Mouse (Mus musculus) retina, postnatal 7 days (tissue): ENCODE results near the gene Bsnd.

Experiments used
- DNase-seq: peaks from one replicate; pipeline ENCODE4 v3.0.0-alpha.2; 2012; ENCODE audit warnings: low read depth, low spot score

Bsnd gene

DNA sequence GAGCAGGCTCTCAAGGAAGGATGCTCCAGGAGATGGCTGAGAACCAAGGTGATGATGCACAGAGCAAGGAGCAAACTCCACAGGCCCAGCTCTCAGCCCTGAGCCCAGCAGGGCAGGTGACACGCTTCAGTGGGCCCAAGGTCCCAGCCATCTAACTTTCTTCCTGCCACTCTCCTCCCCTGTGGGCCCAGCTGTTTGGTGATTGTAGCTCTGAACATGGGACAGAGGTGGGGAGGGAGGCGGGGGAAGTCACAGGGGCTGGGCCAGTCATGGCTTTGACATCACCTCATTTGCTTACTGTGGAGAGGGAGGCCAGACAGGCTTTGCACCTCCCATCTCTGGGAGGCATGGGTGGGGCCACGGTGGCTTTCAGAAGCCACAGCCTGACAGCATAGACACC lies at the start of gene Bsnd:
Gene Bsnd, minus strand, starts transcription at position 168 of the 400 bp plus-strand sequence.
- no peak for DNase-seq

DNA sequence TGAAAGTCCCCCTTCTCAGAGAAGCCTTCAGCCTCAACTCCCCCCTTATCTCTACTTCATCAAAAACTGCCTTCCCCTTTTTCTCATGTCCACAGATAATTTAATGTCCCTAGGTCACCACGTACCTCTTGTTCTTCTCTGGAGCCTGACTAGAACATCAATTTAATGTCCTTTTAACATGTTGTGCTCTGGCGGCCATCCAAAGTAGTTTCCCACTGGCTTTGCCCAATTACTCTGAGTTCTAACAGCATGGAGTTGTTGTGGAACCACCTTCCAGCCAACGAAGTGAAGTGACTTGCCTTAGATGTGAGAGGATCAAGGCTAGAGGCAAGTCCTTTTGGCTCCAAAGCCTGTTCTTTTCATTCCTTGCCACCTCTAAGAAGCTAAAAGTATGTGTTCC lies 49.4 kb upstream of the Bsnd start:
- DNase-seq = no peak

DNA sequence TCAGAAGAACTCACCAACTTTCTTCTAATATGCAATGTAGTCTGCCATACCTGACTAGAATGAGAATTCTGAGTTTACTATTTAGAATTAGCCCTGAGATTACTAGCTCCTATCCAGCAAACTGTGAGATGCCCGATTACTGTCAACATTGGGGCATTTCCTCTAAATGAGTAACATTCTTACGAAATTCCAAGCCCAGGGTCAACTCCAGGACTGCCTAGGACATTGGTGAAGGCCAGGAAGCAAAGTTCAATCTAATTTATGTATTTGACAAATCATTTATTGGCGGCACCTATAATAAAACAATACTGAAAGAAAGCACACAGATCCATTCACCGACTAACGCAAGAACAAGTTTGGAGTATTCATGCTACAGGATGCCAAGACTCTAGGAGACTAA lies 47.7 kb upstream of the Bsnd start:
- DNase-seq = no peak

DNA sequence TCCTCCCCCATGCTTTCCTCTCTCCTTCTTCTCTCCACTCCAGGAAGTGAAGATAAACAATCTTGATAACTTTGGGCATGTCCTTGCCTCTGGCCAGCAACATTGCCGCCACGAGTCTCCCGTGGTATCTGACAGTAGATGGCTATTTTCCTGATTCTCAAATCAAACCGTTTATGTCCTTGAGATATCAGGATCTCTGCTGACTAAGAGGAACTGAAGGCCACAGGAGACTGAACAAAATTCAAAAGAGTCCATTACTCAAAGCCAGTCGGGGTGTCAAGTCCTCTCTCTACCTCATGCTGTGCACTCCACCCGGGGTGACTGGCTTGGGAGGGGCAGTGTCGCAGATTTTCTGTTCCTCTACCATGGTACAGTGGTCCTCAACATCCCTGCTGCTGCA lies 42.2 kb upstream of the Bsnd start:
- no peak for DNase-seq

DNA sequence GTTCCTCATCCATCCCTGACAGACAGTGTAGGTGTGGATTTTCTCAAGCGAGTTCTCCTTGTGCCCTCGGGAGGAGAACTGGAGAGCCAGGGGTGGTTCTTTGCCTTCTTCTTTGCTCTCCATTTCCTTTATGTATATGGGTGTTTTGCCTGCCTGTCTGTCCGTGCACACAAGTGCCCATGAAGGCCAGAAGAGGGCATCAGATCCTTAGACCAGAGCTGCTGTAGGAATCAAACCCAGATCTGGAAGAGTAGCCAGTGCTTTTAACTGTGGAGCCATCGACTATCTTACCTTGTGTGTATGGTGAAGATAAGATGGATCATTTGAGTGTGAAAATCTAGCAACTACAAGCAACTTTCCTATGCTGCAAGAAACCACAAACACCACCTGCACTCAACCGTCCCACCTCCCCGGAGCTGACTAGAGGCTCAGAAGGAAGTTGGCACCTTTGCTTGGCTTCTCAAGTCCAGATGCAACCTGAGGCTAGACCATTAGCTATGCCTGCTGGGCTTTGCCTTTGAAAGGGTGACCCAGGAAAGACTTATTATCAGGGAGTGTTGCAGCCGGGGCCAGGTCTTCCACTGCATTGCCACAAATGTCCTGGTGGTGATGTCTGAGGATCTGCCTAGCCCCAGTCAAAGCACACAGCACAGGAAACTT lies 41.5 kb upstream of the Bsnd start:
- DNase-seq = no peak

DNA sequence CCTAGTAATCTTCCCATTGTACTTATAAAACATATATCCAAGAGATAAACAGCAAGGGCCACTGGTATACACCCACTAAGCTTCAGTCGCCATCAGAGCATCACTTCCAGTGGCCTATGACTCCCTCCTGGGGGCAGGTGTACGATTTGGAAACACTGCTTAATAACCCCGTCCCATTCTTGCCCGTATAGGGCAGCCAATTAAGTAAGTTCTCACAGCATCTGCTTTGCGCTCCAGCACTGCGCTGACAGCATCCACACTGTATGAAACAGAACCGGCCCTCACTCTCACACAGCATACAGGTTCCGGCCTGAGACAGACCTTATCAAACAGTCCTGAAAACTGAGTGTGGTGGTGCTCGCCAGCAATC lies 38.0 kb upstream of the Bsnd start:
- DNase-seq = no peak

DNA sequence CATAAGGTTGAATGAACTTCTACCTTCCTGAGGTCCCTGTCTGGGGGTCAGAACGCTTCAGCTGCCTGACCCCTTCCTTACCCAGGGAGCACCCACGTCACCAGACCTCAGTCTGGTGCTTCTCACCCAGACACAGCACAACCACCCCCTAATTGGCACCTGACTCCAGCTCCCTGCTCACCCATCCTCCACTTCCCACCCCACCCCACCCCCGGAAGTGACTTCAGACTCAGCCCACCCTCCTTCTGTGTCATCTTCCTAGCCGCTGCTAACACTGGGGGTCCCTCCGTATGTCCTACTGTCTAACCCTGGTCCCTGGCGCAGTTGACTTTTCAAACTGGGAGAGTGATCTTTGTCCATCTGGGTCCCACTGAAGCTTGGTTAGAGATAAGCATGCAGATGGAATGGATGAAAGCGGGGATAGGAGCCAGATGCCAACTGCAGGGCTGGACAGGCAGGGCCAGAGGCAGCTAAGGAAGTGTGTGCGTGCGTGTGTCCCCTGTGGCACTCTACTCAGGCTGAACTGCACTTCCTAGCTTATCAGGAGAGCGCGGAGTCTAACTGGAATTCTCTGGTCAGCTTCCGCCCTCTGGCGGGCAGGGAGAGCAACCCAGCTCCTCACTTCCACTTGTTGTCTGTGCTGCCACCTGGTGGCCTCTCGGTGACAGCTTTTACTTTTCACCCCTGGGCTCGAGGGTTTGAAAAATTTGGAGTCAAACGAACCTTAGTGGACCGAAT lies 37.5 kb upstream of the Bsnd start:
- DNase-seq = peak; percentile 90

DNA sequence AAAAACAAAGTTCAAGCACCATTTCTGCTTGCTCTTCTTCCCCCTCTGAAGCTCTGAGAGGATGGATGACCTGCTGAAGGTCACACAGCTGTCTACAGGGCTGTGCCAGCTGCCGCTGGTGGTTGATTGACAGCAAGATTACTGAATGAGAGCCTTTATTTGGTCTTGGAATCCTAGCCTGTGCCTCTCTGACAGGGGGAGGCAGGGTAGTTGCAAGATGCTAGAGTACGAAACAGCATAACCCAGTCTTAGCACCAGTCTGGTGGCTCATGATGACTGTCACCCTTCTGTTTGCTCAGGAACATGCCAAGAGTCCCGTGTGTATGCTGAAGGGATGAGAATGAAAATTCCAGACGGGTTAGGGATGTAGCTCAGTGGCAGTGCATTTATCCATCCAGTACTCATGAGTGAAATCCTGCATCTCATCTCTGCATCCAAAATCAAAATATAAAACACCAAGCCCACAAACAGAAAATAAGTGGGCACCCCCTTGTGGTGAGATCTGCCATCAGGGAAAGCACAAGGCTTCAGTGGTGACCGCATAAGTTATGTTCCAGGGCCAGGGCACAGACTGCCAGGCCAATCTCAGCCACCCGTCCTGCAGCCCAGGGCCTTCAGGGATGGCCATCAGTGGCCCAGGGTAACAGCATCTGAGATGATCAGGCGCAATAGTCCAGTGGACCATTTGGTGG lies 35.9 kb upstream of the Bsnd start:
- no peak for DNase-seq

DNA sequence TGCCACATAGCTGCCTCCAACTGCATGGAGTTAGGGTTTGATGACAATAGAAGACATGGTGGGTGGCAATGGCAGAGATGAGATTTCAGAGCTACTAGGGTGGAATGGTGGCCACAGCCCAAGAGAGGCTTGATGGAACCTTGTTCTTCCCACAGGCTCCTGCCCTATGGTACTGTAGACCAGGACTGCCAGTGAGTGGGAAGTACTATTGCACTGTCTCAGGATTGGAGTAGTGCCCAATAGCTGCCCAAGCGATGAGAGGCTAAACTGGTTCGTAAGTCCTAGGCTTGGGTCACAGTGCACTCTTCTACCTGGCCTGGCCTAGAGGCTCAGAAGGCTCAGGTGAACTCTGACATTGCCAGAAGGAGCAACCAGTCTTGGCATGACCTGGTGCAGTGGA lies 32.9 kb upstream of the Bsnd start:
- no peak for DNase-seq

DNA sequence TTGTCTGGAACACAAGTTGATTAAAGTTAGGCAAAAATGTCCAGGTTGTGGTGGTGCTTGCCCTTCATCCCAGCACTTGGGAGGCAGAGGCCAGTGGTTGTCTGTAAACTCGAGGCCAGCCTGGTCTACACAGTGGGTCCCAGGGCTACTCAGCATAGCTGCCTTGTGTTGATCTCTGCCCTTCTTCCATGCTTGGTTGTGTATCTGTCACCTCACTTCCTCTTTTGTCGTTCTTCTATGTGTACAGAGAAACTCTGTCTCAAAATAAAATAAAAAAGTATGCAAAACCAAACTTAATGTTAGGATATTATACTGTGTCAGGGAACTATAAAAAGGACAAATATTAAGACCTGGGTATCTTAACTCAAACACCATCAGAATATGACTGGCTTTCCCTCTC lies 32.0 kb upstream of the Bsnd start:
- DNase-seq = no peak

DNA sequence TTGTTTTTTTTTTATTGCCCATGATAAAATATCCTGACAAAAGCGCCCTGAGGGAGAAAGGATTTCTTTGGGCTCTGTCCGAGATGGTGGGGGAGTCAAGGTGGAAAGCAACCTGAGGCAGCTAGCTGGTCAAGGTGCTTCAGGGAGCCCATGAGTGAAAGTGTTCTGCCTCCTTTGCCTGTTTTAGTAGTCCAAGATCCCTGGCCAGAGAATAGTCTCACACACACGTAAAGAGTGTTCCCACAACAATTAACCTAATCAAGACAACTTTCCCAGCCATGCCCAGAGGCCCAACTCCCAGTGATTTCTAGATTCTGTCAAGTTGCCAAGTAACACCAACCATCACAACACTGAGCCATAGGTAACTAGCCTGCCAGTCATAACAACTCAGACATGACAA lies 30.5 kb upstream of the Bsnd start:
- DNase-seq = no peak

DNA sequence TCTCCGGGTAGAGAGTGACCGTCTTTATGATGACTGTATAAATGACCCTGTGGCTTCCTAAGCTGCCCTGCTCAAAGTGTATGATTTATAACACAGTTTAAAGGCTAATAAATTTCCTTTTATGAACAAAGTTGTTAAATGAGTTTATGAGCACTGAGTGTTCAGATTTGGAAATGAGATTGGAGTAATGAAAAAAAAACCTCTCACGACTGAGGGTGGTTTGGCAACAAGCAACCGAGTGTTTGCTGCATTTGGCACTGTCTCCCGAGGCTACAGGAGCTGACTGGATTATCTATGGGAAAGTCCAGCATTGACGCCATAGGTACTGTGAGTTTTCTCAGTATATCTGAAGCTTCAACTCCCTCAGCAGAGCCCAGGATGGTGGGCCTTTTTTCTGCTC lies 22.5 kb upstream of the Bsnd start:
- no peak for DNase-seq

DNA sequence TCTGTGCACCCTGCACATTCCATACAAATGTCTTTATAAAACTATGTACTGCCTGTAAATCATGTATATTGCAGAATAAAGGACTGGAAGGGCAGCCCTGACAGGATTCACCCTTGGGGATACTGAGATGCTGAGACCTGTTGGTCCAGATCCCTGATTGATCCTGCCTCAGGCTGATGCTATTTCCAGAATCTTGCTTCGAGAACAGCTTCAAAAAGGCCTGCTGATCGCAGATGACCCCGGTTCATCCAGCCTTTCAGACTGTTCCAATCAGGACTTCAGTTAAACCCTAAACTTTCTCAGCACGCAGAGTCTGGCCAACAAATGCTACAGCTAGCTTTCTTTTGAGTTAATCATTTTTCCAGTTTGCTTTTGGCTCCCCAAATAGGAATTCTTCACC lies 17.8 kb upstream of the Bsnd start:
- no peak for DNase-seq

DNA sequence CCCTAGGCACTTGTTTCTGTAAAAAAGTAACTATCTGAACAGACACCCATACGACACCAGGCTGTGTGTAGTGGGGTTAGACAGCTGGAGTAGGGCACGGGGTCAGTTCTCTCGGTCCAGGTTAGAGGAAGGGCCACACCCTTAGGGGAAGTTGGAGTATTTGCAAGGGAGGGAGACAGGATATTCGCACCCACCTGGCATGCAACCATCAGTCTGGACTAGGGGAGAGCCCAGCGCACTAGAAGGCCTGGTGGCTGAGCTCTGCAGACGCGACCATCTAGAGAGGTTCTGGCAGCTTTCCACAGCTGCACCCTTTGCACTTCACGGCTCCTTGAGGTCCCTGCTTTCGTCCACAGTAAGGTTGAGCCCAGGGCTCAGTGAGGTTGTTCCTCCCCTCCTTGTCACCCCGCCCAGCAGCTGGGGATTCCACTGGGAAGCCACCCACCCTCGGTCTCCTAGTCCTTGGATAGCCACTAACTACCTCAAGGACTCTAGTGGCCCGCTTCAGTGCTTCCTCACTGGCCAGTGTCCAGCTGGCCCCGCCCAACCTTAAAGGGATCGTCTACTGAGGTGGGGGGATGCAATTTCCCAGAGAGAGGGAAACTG lies 13.5 kb upstream of the Bsnd start:
- no peak for DNase-seq

DNA sequence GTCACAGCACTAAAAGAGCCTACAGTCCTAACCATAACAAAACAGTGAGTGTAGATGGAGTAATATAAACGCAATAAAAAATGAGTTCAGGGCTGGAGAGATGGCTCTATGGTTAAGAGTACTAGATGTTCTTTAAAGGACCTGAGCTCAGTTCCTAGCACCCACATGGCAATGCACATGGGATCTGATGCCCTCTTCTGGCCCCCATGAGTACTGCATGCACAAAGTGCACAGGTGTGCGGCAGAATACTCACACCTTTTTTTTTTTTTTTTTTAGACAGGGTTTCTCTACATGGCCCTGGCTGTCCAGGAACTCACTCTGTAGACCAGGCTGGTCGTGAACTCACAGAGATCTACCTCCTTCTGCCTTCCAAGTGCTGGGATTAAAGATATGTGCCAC lies 11.5 kb upstream of the Bsnd start:
- DNase-seq = no peak

DNA sequence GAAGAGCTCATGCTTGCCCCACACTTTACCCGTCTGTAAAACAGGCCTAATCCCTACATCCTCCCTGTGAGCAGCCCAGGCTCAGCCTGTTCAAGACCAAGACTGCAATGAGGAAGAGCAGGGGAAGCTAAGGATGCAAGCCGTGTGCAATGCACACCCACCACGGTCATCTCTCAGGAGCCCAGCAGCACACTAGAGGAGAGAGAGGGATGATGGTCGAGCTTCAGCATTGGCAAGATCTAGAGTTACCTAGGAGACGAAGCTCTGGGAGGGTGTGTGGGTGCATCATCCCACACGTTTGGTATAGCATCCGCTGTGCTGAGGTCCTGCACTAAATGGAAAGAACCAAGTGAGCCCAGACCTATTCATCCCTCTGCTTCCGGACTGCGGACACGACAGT lies 8.0 kb upstream of the Bsnd start:
- no peak for DNase-seq

DNA sequence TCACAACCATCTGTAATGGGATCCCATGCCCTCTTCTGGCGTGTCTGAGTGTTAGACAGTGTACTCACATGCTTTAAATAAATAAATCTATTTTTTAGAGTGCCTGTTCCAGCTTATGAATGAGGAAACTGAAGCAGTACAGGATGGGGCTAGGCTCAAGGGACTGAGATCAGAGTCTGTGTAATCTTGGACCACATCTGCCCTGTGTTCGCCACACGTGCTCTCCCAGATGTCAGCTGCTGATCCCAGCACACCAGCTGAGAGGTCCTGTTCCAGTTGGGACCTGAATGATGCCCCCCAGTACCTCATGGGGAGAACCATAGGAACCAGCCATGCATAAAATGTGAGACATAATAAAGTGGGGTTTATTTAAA lies 6.4 kb upstream of the Bsnd start:
- no peak for DNase-seq

DNA sequence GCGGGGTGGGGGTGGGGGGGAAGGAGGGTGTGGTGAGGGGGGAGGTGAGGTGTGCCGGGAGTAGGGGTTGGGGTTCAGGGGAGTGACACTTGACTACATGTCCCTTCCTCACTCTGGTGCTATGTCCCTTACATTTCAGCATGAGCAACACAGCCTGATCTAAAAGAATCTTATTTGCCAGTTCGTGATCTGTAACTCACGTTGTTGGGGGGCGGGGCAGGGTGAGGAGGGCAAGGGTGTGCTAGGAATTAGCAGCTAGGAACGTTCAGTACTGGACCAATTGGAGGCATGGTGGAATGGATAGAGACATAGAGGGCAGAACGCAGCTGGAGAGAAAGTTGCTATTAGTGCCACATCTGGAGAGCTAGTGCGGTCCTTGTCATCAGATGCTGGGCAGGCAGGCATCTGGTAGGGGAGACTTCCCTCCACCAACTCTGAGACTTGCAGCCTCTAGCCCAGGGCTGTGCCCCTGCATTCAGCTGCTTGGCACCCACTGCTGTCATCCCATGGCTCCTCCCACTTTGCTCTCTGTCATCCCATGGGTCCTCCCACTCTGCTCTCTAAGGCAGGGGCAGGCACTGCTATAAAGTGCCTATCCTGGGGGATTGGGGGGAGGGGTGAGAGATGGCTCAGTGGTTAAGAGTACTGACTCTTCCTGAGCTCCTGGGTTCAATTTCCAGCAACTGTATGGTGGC lies 5.8 kb upstream of the Bsnd start:
- DNase-seq = no peak

DNA sequence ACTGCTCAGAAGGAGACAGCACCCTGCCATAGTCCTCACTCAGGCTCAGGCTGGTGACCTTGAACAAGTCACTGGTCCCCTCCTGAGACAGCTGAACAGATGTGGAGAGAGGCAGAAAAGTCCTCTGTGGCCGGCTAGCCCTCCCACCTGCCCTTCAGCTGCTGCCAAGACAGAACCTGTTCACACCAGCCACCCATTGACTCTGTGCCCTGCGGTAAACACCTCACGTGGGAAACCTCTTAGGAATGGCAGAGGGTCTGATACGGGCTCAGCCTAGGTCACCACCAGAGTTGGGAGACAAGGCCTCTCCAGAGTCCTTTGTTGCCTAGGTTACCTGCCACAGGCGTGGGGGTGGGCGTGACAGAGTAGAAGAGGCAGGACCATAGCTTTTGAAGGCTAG lies 4.8 kb upstream of the Bsnd start:
- DNase-seq = no peak

DNA sequence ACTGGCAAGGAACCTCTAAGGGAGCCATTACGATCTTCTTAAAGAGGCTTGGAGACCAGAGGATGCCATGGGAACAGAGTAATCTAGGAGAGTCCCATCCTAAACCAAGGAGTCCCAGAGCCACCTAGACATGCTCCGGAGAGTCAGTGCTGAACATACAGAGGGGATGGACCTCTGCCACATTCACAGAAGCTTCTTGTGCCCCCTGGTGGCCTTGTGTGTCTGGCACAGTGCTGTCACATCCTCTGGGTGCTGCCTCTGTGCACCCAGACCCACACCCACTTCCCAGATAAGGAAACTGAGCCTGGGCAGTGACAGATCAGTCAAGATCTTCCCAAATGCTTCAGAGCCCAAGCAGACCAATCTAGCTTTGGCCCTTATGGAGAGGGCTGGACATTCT lies 1.6 kb upstream of the Bsnd start:
- DNase-seq = no peak

DNA sequence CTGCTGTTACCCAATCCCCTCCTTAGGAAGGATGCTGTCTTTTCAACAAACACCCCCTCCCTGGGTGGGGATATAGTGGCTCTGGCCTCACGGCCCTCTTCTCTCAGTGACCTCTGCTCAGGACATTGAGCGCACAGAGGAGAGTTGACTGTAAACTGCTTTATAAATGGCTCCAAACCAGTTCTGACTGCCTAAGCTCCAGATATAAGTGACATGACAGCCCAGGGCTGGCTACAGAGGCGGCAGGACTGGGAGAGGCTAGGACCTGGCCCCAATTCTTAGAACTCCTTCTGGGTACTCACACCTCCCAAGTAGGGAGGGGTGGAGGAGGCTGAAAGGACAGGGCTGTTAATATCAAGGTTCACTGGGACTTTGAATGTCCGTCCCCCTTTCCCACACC lies 1.5 kb downstream of the Bsnd start:
- no peak for DNase-seq

DNA sequence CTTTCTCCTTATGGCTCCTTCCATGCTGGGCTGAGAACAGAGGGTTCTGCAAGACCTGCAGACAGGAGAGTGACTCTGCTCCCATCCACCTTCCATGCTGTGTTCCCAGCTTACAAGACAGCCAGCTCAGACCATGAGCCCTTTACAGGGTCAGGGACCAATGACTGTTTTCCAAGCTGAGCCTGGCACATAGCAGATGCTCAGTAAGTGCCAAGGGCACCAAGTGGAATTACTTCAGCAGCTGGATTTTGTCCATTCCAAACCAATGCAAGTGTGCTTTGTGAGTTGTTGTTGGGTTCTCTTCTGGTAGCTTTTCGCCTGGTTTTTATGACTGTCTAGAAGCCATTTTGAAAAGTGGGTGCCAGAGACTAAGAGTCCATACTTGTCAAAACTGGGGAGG lies 8.3 kb downstream of the Bsnd start:
- DNase-seq = no peak
